Mouse (Mus musculus) bone marrow, adult 2 months (tissue): ENCODE results near the gene Ptrhd1.

Experiments used
- CTCF ChIP-seq: fragments of 200-500 bp; IDR thresholded peaks from 2 replicates; pipeline ENCODE4 v1.5.1; 2011; ENCODE audit warnings: low read length, control low read depth; ENCODE audit not compliant: control insufficient read depth, insufficient read depth
- POLR2A ChIP-seq: fragments of 200-500 bp; IDR thresholded peaks from 2 replicates; pipeline ENCODE4 v1.6.1; 2011; ENCODE audit warnings: low read depth, mild to moderate bottlenecking, control low read depth, low read length, borderline replicate concordance; ENCODE audit not compliant: control insufficient read depth

- TF ChIP-seq CTCF (no peak), POLR2A (no peak)
Observed at GRCm38 (mm10) chr12:4267765-4268164, 33.9 kb downstream of the Ptrhd1 start.
